ENCODE assay signal across 1 mouse cellular context in the genomic region with DNA sequence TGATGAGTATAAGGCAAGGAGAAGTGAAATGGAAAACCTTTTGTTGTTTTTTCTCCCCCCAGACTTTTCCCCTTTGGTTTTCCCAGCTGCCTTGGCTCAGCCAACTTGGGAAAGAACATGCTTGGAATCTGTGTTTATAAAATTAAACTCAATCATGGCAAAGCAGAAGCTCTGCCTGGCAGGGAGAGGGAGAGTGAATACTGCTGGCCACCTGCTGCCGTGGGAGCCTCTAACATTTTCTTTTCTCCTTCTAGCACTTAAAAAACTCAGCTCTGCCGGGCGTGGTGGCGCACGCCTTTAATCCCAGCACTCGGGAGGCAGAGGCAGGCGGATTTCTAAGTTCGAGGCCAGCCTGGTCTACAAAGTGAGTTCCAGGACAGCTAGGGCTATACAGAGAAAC. TPM values are rescaled to one million over a fixed set of nuclear protein-coding genes. Genes with fewer than 3 reads are reported as not detected.
"Had no signal": no experiment of that assay in that cellular context is flagged by ENCODE, and none has a peak within 500 bp of the region (broad histone marks: within the 10 kb centered on the region; RNA-seq: fewer than 3 reads in every experiment).

No protein-coding gene starts in this region.

RNA-seq across cellular contexts. Expression of a gene that starts 37.4 kb away (rescaled TPM):
- total RNA-seq: megakaryocyte-erythroid progenitor cell, adult 5-6 weeks had no signal
